Mouse (Mus musculus) G1E (cell line): ENCODE measurements around the gene Hgd. TPM values are rescaled to one million over a fixed set of nuclear protein-coding genes. Genes with fewer than 3 reads are reported as not detected.

Experiments
- ATAC-seq: 2 replicates; pipeline ENCODE4 v1.8.0; 2016; ENCODE audit warnings: mild to moderate bottlenecking; ENCODE audit not compliant: insufficient number of reproducible peaks, poor library complexity, low FRiP score, severe bottlenecking; ENCODE audit errors: extremely low read depth
- DNase-seq: peaks from one replicate; pipeline ENCODE4 v3.0.0; 2012; ENCODE audit warnings: low spot score
- H3K27me3 ChIP-seq: 2 replicates; pipeline ENCODE4 v1.6.1; 2012; ENCODE audit warnings: mild to moderate bottlenecking, low read length, inconsistent platforms; ENCODE audit not compliant: insufficient read depth
- H3K36me3 ChIP-seq: replicated peaks from 2 replicates; pipeline ENCODE3; 2012; ENCODE audit warnings: mild to moderate bottlenecking, inconsistent platforms
- H3K4me1 ChIP-seq: 2 replicates; pipeline ENCODE4 v1.6.1; 2012; ENCODE audit warnings: low read depth, low read length, inconsistent platforms, mixed read lengths; ENCODE audit not compliant: insufficient read depth
- H3K4me3 ChIP-seq: 2 replicates; pipeline ENCODE4 v1.5.1; 2012; ENCODE audit warnings: low read depth, mild to moderate bottlenecking, inconsistent platforms, low read length, moderate library complexity, mixed read lengths
- H3K9me3 ChIP-seq: replicated peaks from 2 replicates; pipeline ENCODE4 v1.6.1; 2012; ENCODE audit warnings: inconsistent platforms
- CTCF ChIP-seq: IDR thresholded peaks from 2 replicates; pipeline ENCODE4 v1.5.1; 2012; ENCODE audit warnings: low read depth, low read length, inconsistent platforms, mixed read lengths
- GATA1 ChIP-seq: IDR thresholded peaks from 2 replicates; pipeline ENCODE4 v1.6.1; 2012; ENCODE audit warnings: borderline replicate concordance, low read length, inconsistent platforms, mixed read lengths
- GATA2 ChIP-seq: IDR thresholded peaks from 2 replicates; pipeline ENCODE4 v1.6.1; 2012; ENCODE audit warnings: low read depth, low read length, inconsistent platforms, borderline replicate concordance
- POLR2AphosphoS5 ChIP-seq: IDR thresholded peaks from 2 replicates; pipeline ENCODE4 v1.6.1; 2012; ENCODE audit warnings: low read depth, low read length, inconsistent platforms; ENCODE audit not compliant: insufficient replicate concordance
- TAL1 ChIP-seq: conservative IDR thresholded peaks from 2 replicates; pipeline ENCODE4 v1.6.1; 2012; ENCODE audit warnings: low read depth, low read length, inconsistent platforms, mixed read lengths
- polyA plus RNA-seq: library from polyadenylated mRNA; stranded (reverse); fragments of >175 nt; gene quantifications from 2 replicates; pipeline ENCODE4 v1.2.3, GENCODE M21; 2012
- total RNA-seq, 2 experiments: library from RNA; stranded (forward) in 1 of 2; stranded (reverse) in 1 of 2; fragments of 200-1000 nt in 1 of 2; fragments of >200 nt in 1 of 2; fragmentation: Nextera tagmentation in 1 of 2; gene quantifications; 2 replicates each; pipeline ENCODE4 v1.2.3; 2014 to 2017

Gene Hgd
- total and polyA plus RNA-seq, 3 experiments = not detected

GRCm38 (mm10) chr16:37585129-37585563 lies 5.2 kb downstream of the Hgd start:
- no peak for TF ChIP-seq GATA1
- no peak for TF ChIP-seq CTCF
- TF ChIP-seq TAL1 = no peak
- no peak for TF ChIP-seq POLR2AphosphoS5
- no peak for TF ChIP-seq GATA2
- ATAC-seq = no peak
- peaks cover 5% of the 10 kb centered on the region; the same call in 1 of the 2 replicates for H3K27me3 ChIP-seq

GRCm38 (mm10) chr16:37590921-37591320 lies 11.0 kb downstream of the Hgd start:
- ATAC-seq = no peak
- TF ChIP-seq POLR2AphosphoS5 = no peak
- TF ChIP-seq GATA1 = no peak
- TF ChIP-seq TAL1 = no peak
- no peak for TF ChIP-seq CTCF
- TF ChIP-seq GATA2 = no peak
- Histone ChIP-seq H3K27me3 (peaks cover 5% of the 10 kb centered on the region), H3K4me3 (no peak overlapping the region), H3K9me3 (no peaks in the 10 kb centered on the region), H3K36me3 (no peaks in the 10 kb centered on the region), H3K4me1 (no peaks in the 10 kb centered on the region)
- DNase-seq = no peak

More at GRCm38 (mm10) chr16:37585129-37585563, 5.2 kb downstream of the Hgd start:
- no peaks in the 10 kb centered on the region for H3K4me1 ChIP-seq
- DNase-seq = no peak
- no peak overlapping the region for H3K4me3 ChIP-seq
- H3K36me3 ChIP-seq = no peaks in the 10 kb centered on the region
- no peaks in the 10 kb centered on the region for H3K9me3 ChIP-seq

DNA sequence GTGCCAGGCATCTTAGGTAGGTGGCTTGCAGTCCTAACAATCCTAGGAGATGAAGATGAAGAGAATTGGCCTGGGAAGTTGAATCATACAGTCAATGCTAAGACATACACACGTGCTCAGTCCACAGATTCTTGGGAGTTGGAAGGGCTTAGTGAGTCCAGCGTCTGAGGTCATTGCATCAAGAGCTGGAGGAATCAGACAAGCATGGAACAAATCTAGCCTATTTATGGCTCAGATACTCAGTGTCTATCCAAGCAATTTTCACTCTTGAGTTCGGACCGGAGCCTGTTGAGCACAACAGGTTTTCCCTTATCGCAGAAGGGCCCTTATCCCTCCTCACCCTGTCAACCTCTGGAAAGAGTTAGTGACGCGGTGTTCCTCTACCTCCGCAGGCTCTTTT lies 11.6 kb downstream of the Hgd start:
- H3K27me3 ChIP-seq = peaks cover 5% of the 10 kb centered on the region
- H3K36me3 ChIP-seq = no peaks in the 10 kb centered on the region
- H3K4me1 ChIP-seq = no peaks in the 10 kb centered on the region
- TF ChIP-seq CTCF (no peak), TAL1 (no peak), GATA2 (no peak), GATA1 (no peak), POLR2AphosphoS5 (no peak)
- no peaks in the 10 kb centered on the region for H3K9me3 ChIP-seq
- ATAC-seq (no peak), DNase-seq (no peak)
- H3K4me3 ChIP-seq = no peak overlapping the region

DNA sequence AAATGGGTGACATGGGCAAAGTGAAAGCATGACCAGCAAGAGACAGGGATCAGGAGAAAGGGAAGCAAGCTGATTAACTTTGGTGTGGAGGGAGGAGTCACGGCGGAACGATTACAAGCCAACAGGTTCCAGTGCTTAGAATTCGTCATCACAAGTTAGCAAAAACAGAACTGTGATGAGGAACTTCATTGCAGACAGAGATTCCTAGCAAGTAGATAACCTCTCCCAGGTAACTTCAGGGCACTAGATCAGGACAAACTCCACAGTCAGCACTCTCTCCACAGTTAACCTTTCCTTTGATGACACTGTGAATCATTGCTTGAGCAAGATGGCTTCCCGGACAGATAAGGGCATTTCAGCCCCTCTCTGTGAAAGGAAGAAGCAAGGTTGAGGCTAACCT lies 17.5 kb downstream of the Hgd start:
- TF ChIP-seq CTCF = no peak
- TF ChIP-seq GATA2 = no peak
- TF ChIP-seq GATA1 = no peak
- no peaks in the 10 kb centered on the region for H3K36me3 ChIP-seq
- DNase-seq (no peak), ATAC-seq (no peak)
- H3K4me1 ChIP-seq = no peaks in the 10 kb centered on the region; the same call in 1 of the 2 replicates
- H3K4me3 ChIP-seq = no peak overlapping the region
- peaks cover 9% of the 10 kb centered on the region for H3K27me3 ChIP-seq
- no peaks in the 10 kb centered on the region for H3K9me3 ChIP-seq

DNA sequence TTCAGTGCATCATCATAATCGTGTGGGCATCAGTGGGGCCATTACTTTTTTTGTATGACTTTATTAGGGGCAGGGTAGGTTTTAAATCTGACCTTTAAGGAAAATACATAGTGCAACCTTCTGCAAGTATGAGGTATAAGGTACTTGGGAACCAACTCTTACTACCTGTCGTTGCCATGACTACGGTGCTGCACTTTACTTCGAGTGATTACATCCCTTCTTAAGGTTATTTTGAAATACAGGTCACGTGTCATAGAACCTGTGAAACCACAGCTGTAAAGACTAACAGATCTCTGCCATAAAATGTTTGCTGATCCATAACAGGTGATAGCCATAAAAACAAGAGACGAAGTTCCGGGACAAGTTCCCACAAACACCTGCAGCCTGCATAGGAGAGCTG lies 18.5 kb downstream of the Hgd start:
- TF ChIP-seq POLR2AphosphoS5 = no peak
- TF ChIP-seq CTCF = no peak
- TF ChIP-seq TAL1 = no peak
- no peak for TF ChIP-seq GATA1
- no peaks in the 10 kb centered on the region; the same call in 1 of the 2 replicates for H3K4me1 ChIP-seq
- peaks cover 9% of the 10 kb centered on the region for H3K27me3 ChIP-seq
- H3K4me3 ChIP-seq = no peak overlapping the region
- no peaks in the 10 kb centered on the region for H3K36me3 ChIP-seq
- ATAC-seq = no peak
- no peak for DNase-seq
- no peaks in the 10 kb centered on the region for H3K9me3 ChIP-seq

DNA sequence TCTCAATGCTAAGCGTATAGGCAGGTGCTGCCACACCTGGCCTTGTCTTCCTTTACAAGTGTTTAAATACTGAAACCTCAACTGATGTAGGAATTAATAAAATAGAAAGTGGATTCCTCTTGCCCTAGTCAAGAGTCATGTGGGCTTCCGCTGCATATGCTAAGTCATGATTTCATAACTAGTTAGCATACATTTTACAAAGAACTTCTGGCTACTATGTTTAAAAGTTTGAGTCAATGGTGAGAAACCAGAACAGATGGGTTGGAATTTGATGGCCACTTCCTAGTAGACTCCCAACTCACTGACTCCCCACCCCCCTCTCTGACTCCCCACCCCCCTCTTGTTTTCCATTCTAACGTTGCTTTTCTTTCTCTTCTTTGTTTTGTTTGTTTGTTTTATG lies 19.4 kb downstream of the Hgd start:
- Histone ChIP-seq H3K4me3 (no peak overlapping the region), H3K4me1 (no peaks in the 10 kb centered on the region; the same call in 1 of the 2 replicates), H3K9me3 (no peaks in the 10 kb centered on the region), H3K27me3 (peaks cover 9% of the 10 kb centered on the region), H3K36me3 (no peaks in the 10 kb centered on the region)
- no peak for TF ChIP-seq GATA2
- no peak for TF ChIP-seq POLR2AphosphoS5
- TF ChIP-seq GATA1 = no peak
- TF ChIP-seq TAL1 = no peak
- no peak for TF ChIP-seq CTCF
- DNase-seq = no peak
- no peak for ATAC-seq

- H3K4me3 ChIP-seq = no peak overlapping the region
- no peak for TF ChIP-seq GATA1
- TF ChIP-seq TAL1 = no peak
- no peak for TF ChIP-seq GATA2
- no peak for TF ChIP-seq CTCF
- no peak for TF ChIP-seq POLR2AphosphoS5
- no peaks in the 10 kb centered on the region; the same call in 1 of the 2 replicates for H3K27me3 ChIP-seq
- no peaks in the 10 kb centered on the region for H3K4me1 ChIP-seq
- H3K36me3 ChIP-seq = no peaks in the 10 kb centered on the region
- no peak for ATAC-seq
- DNase-seq = no peak
- no peaks in the 10 kb centered on the region for H3K9me3 ChIP-seq
These were observed 23.5 kb downstream of the Hgd start for GRCm38 (mm10) chr16:37603431-37603830.
